Mouse (Mus musculus) kidney, embryonic 16.5 days (tissue): ENCODE data around the gene Dnah14. TPM values are rescaled to one million over a fixed set of nuclear protein-coding genes. Genes with fewer than 3 reads are reported as not detected.
"Not testable (repeated sequence)": the region's sequence is repeated elsewhere in the genome, so short reads cannot be mapped to it uniquely, and the experiment has no call there.

Experiments
- ATAC-seq: fragments of 200-750 bp; cut with Nextera tagmentation; 2 replicates; pipeline ENCODE4 v1.8.0; 2017; ENCODE audit warnings: moderate TSS enrichment; ENCODE audit not compliant: low FRiP score, low TSS enrichment
- H3K27ac ChIP-seq: fragments of 300-500 bp; sonication (generic); 2 replicates; pipeline ENCODE4 v1.5.1; 2014; ENCODE audit warnings: low read length
- H3K27me3 ChIP-seq: fragments of 300-500 bp; sonication (generic); 2 replicates; pipeline ENCODE4 v1.6.1; 2014; ENCODE audit warnings: low read length, control low read depth, mixed read lengths; ENCODE audit not compliant: insufficient read depth
- H3K36me3 ChIP-seq: fragments of 300-500 bp; sonication (generic); 2 replicates; pipeline ENCODE4 v1.6.1; 2014; ENCODE audit warnings: low read length, control low read depth, mixed read lengths; ENCODE audit not compliant: insufficient read depth
- H3K4me1 ChIP-seq: fragments of 300-500 bp; sonication (generic); 2 replicates; pipeline ENCODE4 v1.6.1; 2014; ENCODE audit warnings: low read length, control low read depth, mixed read lengths; ENCODE audit not compliant: insufficient read depth
- H3K4me2 ChIP-seq: fragments of 300-500 bp; sonication (generic); replicated peaks from 2 replicates; pipeline ENCODE4 v1.6.1; 2014; ENCODE audit warnings: low read depth, low read length
- H3K4me3 ChIP-seq: fragments of 300-500 bp; sonication (generic); 2 replicates; pipeline ENCODE4 v1.5.1; 2014; ENCODE audit warnings: mild to moderate bottlenecking, low read length
- H3K9ac ChIP-seq: fragments of 300-500 bp; sonication (generic); replicated peaks from 2 replicates; pipeline ENCODE4 v1.6.1; 2014; ENCODE audit warnings: low read length
- H3K9me3 ChIP-seq: fragments of 300-500 bp; sonication (generic); 2 replicates; pipeline ENCODE4 v1.6.1; 2016; ENCODE audit warnings: low read length, control low read depth
- WGBS: fragments of 180-500 bp; shearing (Covaris S2); extraction: QIAGEN DNeasy Blood & Tissue Kit; methylation state at CpG from one replicate; pipeline ENCODE4 v1.1.7; 2014; 5-methylcytosine and 5-hydroxymethylcytosine counted together
- polyA plus RNA-seq: library from polyadenylated mRNA; unstranded; fragments of >200 nt; fragmentation: Nextera tagmentation; extraction: Ambion mirVana; gene quantifications from 2 replicates; pipeline ENCODE4 v1.2.1, GENCODE M21; 2015

Dnah14 gene
- polyA plus RNA-seq, 1 experiment from 2014 or later = 0.91 TPM

- WGBS = 62% methylated on average over 14 of the region's 14 CpGs
Measured at GRCm38 (mm10) chr1:181769392-181769791, 193.0 kb downstream of the Dnah14 start.

GRCm38 (mm10) chr1:181771871-181772270 is 195.5 kb downstream of the Dnah14 start:
- ATAC-seq = no peak
- Histone ChIP-seq H3K27ac (no peak overlapping the region), H3K27me3 (no peaks in the 10 kb centered on the region), H3K4me3 (no peak overlapping the region), H3K9me3 (peaks cover 4% of the 10 kb centered on the region; the same call in 1 of the 2 replicates), H3K4me1 (no peaks in the 10 kb centered on the region), H3K4me2 (no peak overlapping the region), H3K36me3 (no peaks in the 10 kb centered on the region), H3K9ac (no peak overlapping the region)
- WGBS = 93% methylated on average over 3 of the region's 3 CpGs

More at GRCm38 (mm10) chr1:181769392-181769791, 193.0 kb downstream of the Dnah14 start:
- ATAC-seq = no peak
- Histone ChIP-seq H3K4me2 (no peak overlapping the region), H3K4me1 (no peaks in the 10 kb centered on the region), H3K4me3 (no peak overlapping the region), H3K36me3 (no peaks in the 10 kb centered on the region), H3K9me3 (peaks cover 4% of the 10 kb centered on the region; the same call in 1 of the 2 replicates), H3K27me3 (no peaks in the 10 kb centered on the region), H3K27ac (no peak overlapping the region), H3K9ac (no peak overlapping the region)

GRCm38 (mm10) chr1:181776541-181776940 is 200.2 kb downstream of the Dnah14 start:
- Histone ChIP-seq H3K4me2 (no peak overlapping the region), H3K27me3 (no peaks in the 10 kb centered on the region), H3K4me3 (no peak overlapping the region), H3K9me3 (no peaks in the 10 kb centered on the region), H3K36me3 (no peaks in the 10 kb centered on the region), H3K9ac (no peak overlapping the region), H3K27ac (no peak overlapping the region), H3K4me1 (no peaks in the 10 kb centered on the region)
- no peak for ATAC-seq
- 50% methylated on average over 1 of the region's 1 CpGs for WGBS

- WGBS = 97% methylated on average over 11 of the region's 11 CpGs
Measured at GRCm38 (mm10) chr1:181782600-181782999, 206.2 kb downstream of the Dnah14 start.

GRCm38 (mm10) chr1:181789952-181790351 is 213.6 kb downstream of the Dnah14 start:
- no peaks in the 10 kb centered on the region for H3K27me3 ChIP-seq
- no peaks in the 10 kb centered on the region for H3K36me3 ChIP-seq
- 40% methylated on average over 6 of the region's 6 CpGs for WGBS
- H3K4me3 ChIP-seq = no peak overlapping the region
- no peak for ATAC-seq
- peaks cover 7% of the 10 kb centered on the region; the same call in 1 of the 2 replicates for H3K9me3 ChIP-seq
- H3K9ac ChIP-seq = no peak overlapping the region
- H3K4me1 ChIP-seq = no peaks in the 10 kb centered on the region; the same call in 1 of the 2 replicates
- H3K27ac ChIP-seq = peak overlapping the region; percentile 8; the same call in 1 of the 2 replicates
- H3K4me2 ChIP-seq = no peak overlapping the region

More at GRCm38 (mm10) chr1:181782600-181782999, 206.2 kb downstream of the Dnah14 start:
- not testable (repeated sequence) for H3K27me3 ChIP-seq, ATAC-seq, H3K4me2 ChIP-seq, H3K36me3 ChIP-seq, H3K4me3 ChIP-seq, H3K9me3 ChIP-seq, H3K4me1 ChIP-seq, H3K27ac ChIP-seq, H3K9ac ChIP-seq

- 39% methylated on average over 2 of the region's 2 CpGs for WGBS
- no peak overlapping the region for H3K27ac ChIP-seq
- no peak for ATAC-seq
Measured at GRCm38 (mm10) chr1:181793541-181793940, 217.2 kb downstream of the Dnah14 start.

GRCm38 (mm10) chr1:181799911-181800310 is 223.6 kb downstream of the Dnah14 start:
- H3K9ac ChIP-seq = no peak overlapping the region
- no peaks in the 10 kb centered on the region for H3K36me3 ChIP-seq
- no peak overlapping the region for H3K27ac ChIP-seq
- no peaks in the 10 kb centered on the region for H3K4me1 ChIP-seq
- no peak overlapping the region for H3K4me2 ChIP-seq
- H3K4me3 ChIP-seq = no peak overlapping the region
- no peaks in the 10 kb centered on the region for H3K9me3 ChIP-seq
- no peak for ATAC-seq
- H3K27me3 ChIP-seq = no peaks in the 10 kb centered on the region
- 88% methylated on average over 3 of the region's 3 CpGs for WGBS

More at GRCm38 (mm10) chr1:181793541-181793940, 217.2 kb downstream of the Dnah14 start:
- Histone ChIP-seq H3K9ac (no peak overlapping the region), H3K36me3 (no peaks in the 10 kb centered on the region), H3K4me2 (no peak overlapping the region), H3K9me3 (no peaks in the 10 kb centered on the region), H3K4me1 (no peaks in the 10 kb centered on the region; the same call in 1 of the 2 replicates), H3K27me3 (no peaks in the 10 kb centered on the region), H3K4me3 (no peak overlapping the region)

- Histone ChIP-seq H3K27me3 (no peaks in the 10 kb centered on the region), H3K27ac (no peak overlapping the region), H3K4me1 (no peaks in the 10 kb centered on the region), H3K4me2 (no peak overlapping the region), H3K36me3 (no peaks in the 10 kb centered on the region), H3K9me3 (no peaks in the 10 kb centered on the region), H3K9ac (no peak overlapping the region), H3K4me3 (no peak overlapping the region)
- WGBS = 87% methylated on average over 4 of the region's 4 CpGs
- ATAC-seq = no peak
Measured at GRCm38 (mm10) chr1:181800667-181801066, 224.3 kb downstream of the Dnah14 start.

GRCm38 (mm10) chr1:181811481-181812223 is 235.3 kb downstream of the Dnah14 start:
- H3K9ac ChIP-seq = no peak overlapping the region
- ATAC-seq = no peak
- no peaks in the 10 kb centered on the region for H3K4me1 ChIP-seq
- H3K9me3 ChIP-seq = no peaks in the 10 kb centered on the region
- H3K36me3 ChIP-seq = peaks cover 26% of the 10 kb centered on the region
- no peak overlapping the region for H3K27ac ChIP-seq
- no peak overlapping the region for H3K4me2 ChIP-seq
- H3K4me3 ChIP-seq = no peak overlapping the region
- WGBS = 82% methylated on average over 18 of the region's 18 CpGs
- no peaks in the 10 kb centered on the region for H3K27me3 ChIP-seq

- Histone ChIP-seq H3K27ac (no peak overlapping the region), H3K4me3 (no peak overlapping the region), H3K9ac (no peak overlapping the region), H3K36me3 (peaks cover 73% of the 10 kb centered on the region), H3K27me3 (no peaks in the 10 kb centered on the region), H3K9me3 (no peaks in the 10 kb centered on the region), H3K4me1 (no peaks in the 10 kb centered on the region), H3K4me2 (no peak overlapping the region)
- no peak for ATAC-seq
- WGBS = 91% methylated on average over 7 of the region's 7 CpGs
Measured at GRCm38 (mm10) chr1:181826716-181827115, 250.4 kb downstream of the Dnah14 start.
